Mouse (Mus musculus): ENCODE results near the gene Gm11127.

- TF ChIP-seq POLR2A (IDR thresholded peaks at IDR 0.05; ENCODE audit: low read depth, low read length), result no peak; the same call in 1 of the 2 replicates
- no peak for TF ChIP-seq CTCF (IDR thresholded peaks at IDR 0.05; ENCODE audit: extremely low read depth, insufficient read length, insufficient replicate concordance, low read depth, low read length)
These were observed 25.2 kb upstream of the Gm11127 start for GRCm38 (mm10) chr17:36083266-36083869.
